Mouse (Mus musculus) R1 (cell line): ENCODE measurements around the gene Sun3.

Source experiments
- DNase-seq: peaks from one replicate; pipeline ENCODE4 v3.0.0-alpha.2; 2018; ENCODE audit warnings: low read depth, low spot score

Gene Sun3

DNA sequence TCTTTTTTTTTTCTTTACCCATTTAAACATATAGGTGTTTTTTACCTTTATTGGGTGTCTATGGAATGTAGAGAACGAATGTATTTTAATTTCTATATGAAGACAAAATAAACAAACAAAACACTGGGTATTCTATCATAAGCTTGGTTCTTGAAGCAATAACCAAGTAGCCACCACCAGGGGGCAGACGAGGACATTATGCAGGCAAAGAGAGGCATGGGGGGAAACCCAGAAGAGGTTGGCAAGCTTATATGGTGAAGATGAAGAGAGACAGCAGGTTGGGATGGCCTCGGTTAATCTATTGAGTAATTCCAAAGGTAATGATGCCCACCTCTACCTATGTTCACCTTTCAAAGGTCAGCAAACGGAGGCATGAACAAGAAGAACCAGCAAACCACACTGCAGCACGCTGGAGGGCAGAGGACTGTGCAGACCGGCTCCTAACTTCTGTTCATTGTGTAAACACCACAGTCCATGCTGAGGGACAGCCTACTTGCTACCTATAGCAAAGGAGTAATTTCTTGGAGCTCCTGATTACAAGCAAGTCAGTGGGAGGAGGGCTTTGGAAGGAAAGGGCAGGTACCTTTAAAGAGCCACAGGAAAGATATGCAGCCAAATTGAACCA, 65.4 kb downstream of the Sun3 start:
- DNase-seq, result peak; percentile 77

DNA sequence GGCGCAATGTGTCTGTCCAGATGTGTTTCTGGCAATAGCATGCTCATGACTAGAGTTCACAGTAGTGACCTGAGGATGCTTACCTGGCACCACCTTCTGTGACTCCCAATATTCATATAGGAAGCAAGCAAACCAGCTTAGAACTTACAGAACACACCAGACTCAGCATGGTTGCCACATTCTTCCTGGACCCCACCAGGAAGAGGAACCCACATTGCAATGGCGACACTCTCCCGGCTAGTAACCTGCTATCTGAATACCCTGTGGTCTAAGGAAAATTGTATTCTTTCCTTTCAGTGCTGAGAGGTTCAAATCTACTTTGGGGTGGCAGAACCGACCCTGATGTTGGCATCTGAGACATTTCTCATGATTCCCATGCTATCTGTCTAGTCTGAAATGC, 70.6 kb downstream of the Sun3 start:
- no peak for DNase-seq

DNA sequence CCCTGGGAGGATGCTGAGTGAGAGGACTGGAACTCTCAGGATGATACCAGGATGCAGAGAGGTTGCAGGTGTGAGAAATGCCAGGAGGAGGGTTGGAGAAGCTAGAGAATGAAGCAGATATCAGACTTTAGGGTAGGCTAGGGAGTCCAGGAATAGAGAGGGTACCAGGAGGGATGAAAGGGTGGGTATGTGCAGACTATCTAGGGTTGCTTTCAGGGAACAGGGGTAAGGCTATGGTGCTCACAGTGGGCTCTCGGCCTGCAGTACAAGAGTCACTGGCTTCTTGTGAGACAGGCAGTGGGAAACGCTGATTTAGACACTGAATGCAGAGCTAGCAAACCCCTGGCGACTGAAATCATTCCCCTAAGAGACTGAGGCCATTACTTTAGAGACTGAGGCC, 75.6 kb downstream of the Sun3 start, which contains the start of gene Pkd1l1:
TSS of gene Pkd1l1 (minus strand) at position 101 of the 400 bp plus-strand sequence.
- no peak for DNase-seq

DNA sequence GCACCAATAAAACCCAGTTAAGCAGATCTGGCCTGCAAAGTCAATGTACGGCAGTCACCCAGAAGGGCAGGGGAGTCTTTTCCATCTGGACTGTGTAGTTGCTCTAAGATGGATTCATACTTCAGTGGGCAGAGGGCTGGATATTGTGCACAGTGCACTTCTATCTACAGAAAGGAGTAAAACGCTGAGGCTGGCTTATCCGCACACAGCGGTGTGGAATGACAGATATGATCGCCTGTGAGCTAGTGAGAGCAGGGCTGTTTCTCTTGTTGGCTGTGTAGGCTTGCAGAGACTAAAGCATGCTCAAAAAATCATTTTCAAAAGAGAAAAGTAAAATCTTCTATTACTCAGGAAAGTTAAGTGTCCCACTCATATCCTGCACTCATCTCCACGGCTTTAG, 76.7 kb downstream of the Sun3 start:
- DNase-seq, result no peak

DNA sequence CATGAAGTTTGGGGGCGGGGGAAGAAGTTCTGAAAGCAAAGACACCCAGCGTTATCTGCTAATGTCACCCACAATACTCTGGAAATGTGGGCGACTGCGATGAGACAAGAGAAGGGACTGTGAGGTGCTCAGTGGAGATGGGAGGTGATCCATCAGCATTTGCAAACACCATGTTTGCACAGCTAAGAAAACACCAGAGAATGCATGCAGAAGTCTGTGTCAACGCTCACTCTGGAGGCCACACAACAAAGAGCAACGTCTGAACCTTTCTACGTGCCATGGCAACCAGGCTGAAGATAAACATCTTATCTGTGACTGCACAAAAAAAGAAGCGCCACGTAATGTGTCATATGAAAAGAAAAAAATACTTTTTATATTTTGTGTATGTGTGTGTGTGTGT, 78.3 kb downstream of the Sun3 start:
- DNase-seq, result no peak

DNA sequence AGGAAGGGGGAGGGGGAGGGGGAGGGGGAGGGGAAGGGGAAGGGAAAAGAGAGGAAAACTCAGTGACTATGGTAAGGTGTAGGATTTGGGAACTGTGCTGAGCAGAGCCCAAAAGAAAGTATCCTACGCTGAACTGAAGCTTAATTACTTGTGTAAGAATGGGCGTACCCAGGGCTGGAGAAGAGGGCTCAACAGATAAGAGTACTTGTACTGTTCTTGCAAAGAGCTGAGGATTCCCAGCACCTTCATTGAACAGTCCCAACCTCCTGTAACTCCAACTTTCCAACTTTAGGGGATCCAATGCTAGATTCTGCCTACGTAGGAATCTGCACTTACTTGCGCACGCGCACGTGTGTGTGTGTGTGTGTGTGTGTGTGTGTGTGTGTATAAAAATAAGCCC, 80.7 kb downstream of the Sun3 start:
- DNase-seq, result no peak
